Mouse (Mus musculus) ES-E14 (cell line): ENCODE data around the gene Nsun2.

Source experiments
- CHD2 ChIP-seq: IDR thresholded peaks from 2 replicates; pipeline ENCODE4 v1.6.1; 2014; ENCODE audit warnings: mild to moderate bottlenecking, low read depth, low read length, inconsistent platforms
- MAFK ChIP-seq: IDR thresholded peaks from 2 replicates; pipeline ENCODE4 v1.6.1; 2014; ENCODE audit warnings: mild to moderate bottlenecking, low read depth, low read length, inconsistent platforms; ENCODE audit not compliant: insufficient read depth
- ZNF384 ChIP-seq: IDR thresholded peaks from 2 replicates; pipeline ENCODE4 v1.6.1; 2012; ENCODE audit warnings: low read depth, low read length, inconsistent platforms

- no peak for TF ChIP-seq MAFK
- no peak for TF ChIP-seq ZNF384
- TF ChIP-seq CHD2, result no peak
Observed at GRCm38 (mm10) chr13:69530156-69530555, 3.4 kb upstream of the Nsun2 start.
